Mouse (Mus musculus) C2C12 (cell line): ENCODE data around the gene Hoxa5.

ENCODE experiments used
- CEBPB ChIP-seq: IDR thresholded peaks from one replicate; pipeline ENCODE4 v1.6.1; 2011; ENCODE audit warnings: low read depth, mild to moderate bottlenecking, control low read depth, moderate library complexity
- CTCF ChIP-seq: IDR thresholded peaks from one replicate; pipeline ENCODE4 v1.5.1; 2011; ENCODE audit not compliant: control insufficient read depth, insufficient read depth, insufficient read length
- MAX ChIP-seq: IDR thresholded peaks from one replicate; pipeline ENCODE4 v1.6.1; 2011; ENCODE audit warnings: mild to moderate bottlenecking, control low read depth
- MYOD1 ChIP-seq: IDR thresholded peaks from one replicate; pipeline ENCODE4 v1.6.1; 2011; ENCODE audit warnings: low read depth; ENCODE audit not compliant: control insufficient read depth, insufficient read length

DNA sequence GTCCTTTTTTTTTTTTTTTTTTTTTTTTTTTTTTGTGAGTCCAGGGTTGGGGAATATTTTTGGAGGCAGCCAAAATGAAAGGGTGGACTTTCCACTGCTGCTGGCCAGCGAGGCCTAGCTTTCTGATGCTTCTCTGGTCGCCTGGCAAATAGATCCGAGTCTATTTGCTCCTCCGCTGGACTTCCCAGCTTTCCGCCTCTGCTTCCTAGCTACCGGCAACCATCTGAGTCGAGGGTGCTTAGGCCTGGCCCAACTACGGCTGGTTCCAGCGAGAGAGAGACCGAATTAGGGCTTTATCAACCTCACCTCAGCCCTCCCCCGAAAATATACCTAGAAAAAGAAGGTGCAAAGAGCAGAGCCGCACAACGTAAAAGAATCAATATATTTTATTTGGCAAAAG, 18.3 kb upstream of the Hoxa5 start:
- TF ChIP-seq CTCF: no peak
- TF ChIP-seq MAX: no peak
- TF ChIP-seq CEBPB: no peak
- no peak for TF ChIP-seq MYOD1
